Mouse (Mus musculus) lung, postnatal 25 days (tissue): ENCODE data around the gene Casc1.
"Not testable (repeated sequence)": the region's sequence is repeated elsewhere in the genome, so short reads cannot be mapped to it uniquely, and the experiment has no call there.

Experiments used
- DNase-seq: peaks from one replicate; pipeline ENCODE4 v3.0.0; 2022; ENCODE audit warnings: low spot score

Gene Casc1

GRCm38 (mm10) chr6:145136831-145137230, 74.0 kb downstream of the Casc1 start:
- no peak for DNase-seq

- DNase-seq, result peak; percentile 16
These were observed 75.0 kb downstream of the Casc1 start for GRCm38 (mm10) chr6:145135804-145136203.

GRCm38 (mm10) chr6:145135295-145135694, 75.5 kb downstream of the Casc1 start:
- DNase-seq, result no peak

- DNase-seq, result not testable (repeated sequence)
These were observed 77.8 kb downstream of the Casc1 start for GRCm38 (mm10) chr6:145132969-145133368.

- DNase-seq, result no peak
These were observed 78.8 kb downstream of the Casc1 start for GRCm38 (mm10) chr6:145131991-145132390.

GRCm38 (mm10) chr6:145129563-145129962, 81.2 kb downstream of the Casc1 start:
- no peak for DNase-seq

GRCm38 (mm10) chr6:145127652-145128051, 83.2 kb downstream of the Casc1 start:
- no peak for DNase-seq

- DNase-seq, result no peak
These were observed 85.2 kb downstream of the Casc1 start for GRCm38 (mm10) chr6:145125591-145126113.
